Mouse (Mus musculus) intestine, embryonic 14.5 days (tissue): Measurements from ENCODE around the gene Mttp. TPM values are rescaled to one million over a fixed set of nuclear protein-coding genes. Genes with fewer than 3 reads are reported as not detected.

Experiments
- ATAC-seq: fragments of 200-750 bp; cut with Nextera tagmentation; replicated peaks from 2 replicates; pipeline ENCODE4 v1.8.0; 2017; ENCODE audit warnings: low read depth, moderate number of reproducible peaks, moderate TSS enrichment, moderate library complexity; ENCODE audit not compliant: low FRiP score, low TSS enrichment
- DNase-seq: peaks from one replicate; pipeline ENCODE4 v3.0.0-alpha.2; 2018; ENCODE audit warnings: low spot score
- H3K27ac ChIP-seq: fragments of 300-500 bp; sonication (generic); 2 replicates; pipeline ENCODE4 v1.5.1; 2014; ENCODE audit warnings: low read depth, mild to moderate bottlenecking, control low read depth
- H3K27me3 ChIP-seq: fragments of 300-500 bp; sonication (generic); replicated peaks from 2 replicates; pipeline ENCODE4 v1.6.1; 2014; ENCODE audit warnings: low read length, control low read depth; ENCODE audit not compliant: control insufficient read depth, insufficient read depth
- H3K36me3 ChIP-seq: fragments of 300-500 bp; sonication (generic); 2 replicates; pipeline ENCODE4 v1.6.1; 2014; ENCODE audit warnings: low read length, control low read depth; ENCODE audit not compliant: control insufficient read depth, insufficient read depth
- H3K4me1 ChIP-seq: fragments of 300-500 bp; sonication (generic); replicated peaks from 2 replicates; pipeline ENCODE4 v1.6.1; 2014; ENCODE audit warnings: low read length, control low read depth, mixed read lengths; ENCODE audit not compliant: control insufficient read depth, insufficient read depth
- H3K4me2 ChIP-seq: fragments of 300-500 bp; sonication (generic); 2 replicates; pipeline ENCODE4 v1.6.1; 2014; ENCODE audit warnings: low read length
- H3K4me3 ChIP-seq: fragments of 300-500 bp; sonication (generic); 2 replicates; pipeline ENCODE4 v1.5.1; 2014; ENCODE audit warnings: low read depth, low read length, control low read depth, mixed read lengths
- H3K9ac ChIP-seq: fragments of 300-500 bp; sonication (generic); 2 replicates; pipeline ENCODE4 v1.6.1; 2014; ENCODE audit warnings: mild to moderate bottlenecking, low read length
- H3K9me3 ChIP-seq: fragments of 300-500 bp; sonication (generic); 2 replicates; pipeline ENCODE4 v1.6.1; 2016; ENCODE audit warnings: low read length, control low read depth; ENCODE audit not compliant: control insufficient read depth
- WGBS: fragments of 180-500 bp; shearing (Covaris S2); extraction: QIAGEN DNeasy Blood & Tissue Kit; methylation state at CpG from one replicate; pipeline ENCODE4 v1.1.7; 2014; 5-methylcytosine and 5-hydroxymethylcytosine counted together
- polyA plus RNA-seq: library from polyadenylated mRNA; unstranded; fragments of >200 nt; fragmentation: Nextera tagmentation; extraction: Ambion mirVana; gene quantifications from 2 replicates; pipeline ENCODE4 v1.2.1, GENCODE M21; 2014

The Mttp gene
- polyA plus RNA-seq, 1 experiment from 2014 or later: 58.6 TPM

DNA sequence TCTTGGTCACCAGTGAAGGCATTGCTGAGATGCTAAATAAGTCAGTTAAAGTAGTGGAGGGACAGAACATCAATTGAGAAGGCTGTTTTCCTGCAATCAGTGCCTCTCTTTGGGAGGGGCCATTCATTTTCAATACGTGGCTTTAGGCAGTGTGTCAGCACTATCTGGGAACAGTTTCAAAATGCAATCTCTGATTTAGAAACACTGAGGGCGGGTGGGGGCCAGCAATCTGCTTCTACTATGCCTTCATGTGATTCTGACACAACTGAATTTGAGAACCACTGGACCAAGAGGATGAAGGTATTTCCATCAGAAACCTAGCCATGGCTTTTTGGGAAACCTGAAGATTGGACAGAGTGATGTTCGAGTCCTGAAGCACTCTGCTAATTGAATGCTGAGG is 49.5 kb downstream of the Mttp start:
- 76% methylated on average over 3 of the region's 3 CpGs for WGBS
- Histone ChIP-seq H3K27ac (no peak overlapping the region), H3K9me3 (no peaks in the 10 kb centered on the region), H3K27me3 (no peaks in the 10 kb centered on the region), H3K36me3 (no peaks in the 10 kb centered on the region), H3K4me3 (no peak overlapping the region), H3K4me2 (no peak overlapping the region), H3K9ac (no peak overlapping the region), H3K4me1 (no peaks in the 10 kb centered on the region)
- DNase-seq: peak; percentile 38
- no peak for ATAC-seq

DNA sequence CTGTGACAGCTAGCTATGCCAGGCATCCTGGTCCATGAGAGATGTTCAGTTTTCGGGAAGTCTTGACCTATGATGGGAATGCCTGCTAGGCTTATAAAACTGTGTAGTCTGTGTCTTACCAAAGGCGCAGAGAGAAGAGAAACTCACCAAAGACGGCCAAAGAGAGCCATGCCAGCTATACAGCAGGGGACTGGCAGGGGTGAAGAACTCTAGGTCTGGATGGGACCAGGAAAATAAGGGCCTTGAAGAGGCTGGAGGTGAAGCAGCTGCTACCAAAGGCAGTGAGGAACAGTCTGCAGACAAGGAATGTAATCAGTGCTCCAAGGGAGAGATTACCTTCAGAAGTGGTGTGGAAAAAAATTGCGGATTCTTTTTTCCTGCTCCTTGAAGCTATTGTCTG is 60.9 kb downstream of the Mttp start:
- no peak for DNase-seq
- ATAC-seq: no peak
- Histone ChIP-seq H3K27me3 (no peaks in the 10 kb centered on the region), H3K9ac (no peak overlapping the region), H3K36me3 (no peaks in the 10 kb centered on the region), H3K27ac (no peak overlapping the region), H3K4me1 (no peaks in the 10 kb centered on the region), H3K4me3 (no peak overlapping the region), H3K9me3 (no peaks in the 10 kb centered on the region), H3K4me2 (no peak overlapping the region)
- WGBS: 84% methylated on average over 4 of the region's 4 CpGs

DNA sequence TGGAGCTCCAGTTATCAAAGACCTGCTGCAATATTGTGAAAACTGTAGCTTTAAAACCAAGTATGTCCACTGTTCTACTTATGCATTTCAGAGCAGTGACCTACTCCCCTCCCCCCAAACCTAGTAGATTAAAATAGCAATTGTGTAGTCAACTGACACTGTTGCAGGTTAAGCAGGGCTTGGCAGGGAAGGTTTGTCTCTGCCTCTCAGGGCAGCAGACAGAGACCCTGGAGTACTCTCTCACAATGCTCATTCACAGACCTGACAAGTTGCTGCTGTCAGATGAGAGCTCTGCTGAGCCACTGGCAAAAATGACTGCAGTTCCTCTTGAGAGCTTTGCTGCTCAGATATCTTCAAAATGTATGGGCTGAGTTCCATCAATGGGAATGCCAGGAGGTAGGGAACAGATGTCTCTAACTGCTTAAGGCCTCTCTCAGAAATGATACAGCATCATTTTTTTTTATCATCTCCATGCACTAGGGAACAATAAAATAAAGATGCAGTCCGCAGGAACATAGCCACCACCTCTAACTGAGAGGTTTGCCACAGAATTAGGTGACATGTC is 61.6 kb downstream of the Mttp start:
- Histone ChIP-seq H3K4me2 (no peak overlapping the region), H3K9ac (no peak overlapping the region), H3K27ac (no peak overlapping the region), H3K36me3 (no peaks in the 10 kb centered on the region), H3K4me3 (no peak overlapping the region), H3K9me3 (no peaks in the 10 kb centered on the region), H3K4me1 (no peaks in the 10 kb centered on the region), H3K27me3 (no peaks in the 10 kb centered on the region)
- WGBS: 94% methylated on average over 1 of the region's 1 CpGs
- no peak for DNase-seq
- ATAC-seq: no peak

DNA sequence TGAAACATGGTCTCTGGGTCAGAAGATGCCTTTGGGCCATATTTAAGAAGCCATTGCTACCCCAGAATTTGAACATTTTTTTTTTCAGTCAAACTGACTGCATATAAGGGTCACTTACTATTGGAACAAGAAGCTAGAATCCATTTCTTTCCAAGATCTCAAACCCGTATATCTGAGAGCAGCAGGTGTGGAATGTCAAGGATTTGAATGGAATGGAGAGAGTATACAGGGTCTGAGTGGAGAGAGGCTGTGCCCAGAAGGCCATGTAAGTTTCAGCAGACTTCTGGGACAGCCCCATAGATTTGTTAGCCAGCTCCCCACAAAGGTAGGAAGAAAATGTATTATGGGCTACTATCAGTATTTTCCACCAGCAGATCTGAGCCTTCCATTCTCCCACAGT is 66.1 kb downstream of the Mttp start:
- no peaks in the 10 kb centered on the region for H3K9me3 ChIP-seq
- no peak overlapping the region for H3K4me3 ChIP-seq
- no peaks in the 10 kb centered on the region for H3K4me1 ChIP-seq
- ATAC-seq (no peak), DNase-seq (no peak)
- H3K4me2 ChIP-seq: no peak overlapping the region
- H3K27me3 ChIP-seq: no peaks in the 10 kb centered on the region
- H3K36me3 ChIP-seq: no peaks in the 10 kb centered on the region
- WGBS: 68% methylated on average over 1 of the region's 1 CpGs
- H3K9ac ChIP-seq: no peak overlapping the region
- no peak overlapping the region for H3K27ac ChIP-seq

DNA sequence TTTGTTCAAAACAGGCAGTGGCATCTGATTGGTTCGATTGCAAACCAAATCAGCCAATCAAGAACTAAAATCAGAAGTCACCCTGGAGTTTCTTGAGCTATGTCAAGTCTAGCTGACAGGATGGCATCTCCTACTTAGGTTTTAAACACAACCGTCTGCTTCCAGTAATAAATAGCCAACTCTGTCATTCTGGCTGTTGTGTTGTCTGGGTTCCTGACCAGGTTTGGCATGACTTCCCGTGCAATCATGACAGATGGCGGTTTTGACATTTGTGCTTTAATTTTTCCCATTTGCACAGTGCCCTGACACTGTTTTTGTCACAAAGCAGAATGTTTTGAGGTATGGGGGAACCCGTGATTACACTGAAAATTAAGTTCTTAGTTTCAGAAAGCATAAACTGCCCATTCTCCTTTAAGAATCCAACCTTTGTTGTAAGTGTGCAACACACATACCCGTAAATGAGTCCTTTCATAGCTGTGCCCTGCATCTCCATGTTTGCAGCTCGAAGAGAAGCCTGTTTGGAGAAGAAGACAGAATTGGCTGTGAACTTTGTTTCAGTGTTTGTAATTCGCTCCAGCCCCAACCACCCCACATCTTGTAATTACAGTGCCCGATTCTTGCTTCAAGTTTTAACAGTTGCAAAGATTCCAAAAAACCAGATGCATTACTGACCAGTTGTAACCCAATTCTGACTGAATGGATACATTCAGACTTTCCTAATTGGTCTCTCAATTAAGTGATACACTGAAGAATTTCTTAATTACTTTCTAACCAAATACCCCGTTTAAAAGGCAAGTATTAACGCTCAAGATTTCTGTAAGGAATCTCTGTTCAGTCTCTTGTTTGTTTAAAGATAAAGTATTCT is 67.1 kb downstream of the Mttp start:
- no peaks in the 10 kb centered on the region for H3K4me1 ChIP-seq
- 70% methylated on average over 11 of the region's 11 CpGs for WGBS
- no peak overlapping the region for H3K27ac ChIP-seq
- DNase-seq (no peak), ATAC-seq (no peak)
- H3K36me3 ChIP-seq: no peaks in the 10 kb centered on the region
- H3K4me3 ChIP-seq: no peak overlapping the region
- H3K9me3 ChIP-seq: no peaks in the 10 kb centered on the region
- no peak overlapping the region for H3K4me2 ChIP-seq
- H3K27me3 ChIP-seq: no peaks in the 10 kb centered on the region
- no peak overlapping the region for H3K9ac ChIP-seq

DNA sequence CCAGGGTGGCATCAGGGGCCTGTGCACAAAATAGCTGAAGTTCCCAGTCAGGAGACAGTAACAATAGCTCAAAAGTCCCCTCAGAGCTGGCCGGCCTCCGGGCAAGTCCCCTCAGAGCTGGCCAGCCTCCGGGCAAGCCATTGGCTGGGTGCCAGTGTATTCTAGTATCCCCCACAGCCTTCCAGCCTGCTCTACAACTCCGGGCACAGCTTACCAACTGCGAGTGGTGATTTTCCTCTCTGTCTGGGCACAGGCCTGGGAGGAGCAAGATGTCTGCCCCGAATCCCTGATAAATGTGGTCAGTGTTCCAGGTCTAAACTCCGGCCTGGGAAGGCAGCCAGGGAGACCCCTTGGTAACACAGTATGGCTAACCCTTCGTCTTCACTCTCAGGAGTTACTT is 69.6 kb downstream of the Mttp start:
- Histone ChIP-seq H3K4me2 (no peak overlapping the region), H3K27me3 (no peaks in the 10 kb centered on the region), H3K4me1 (no peaks in the 10 kb centered on the region), H3K9me3 (no peaks in the 10 kb centered on the region), H3K9ac (no peak overlapping the region), H3K36me3 (no peaks in the 10 kb centered on the region), H3K4me3 (no peak overlapping the region), H3K27ac (no peak overlapping the region)
- 72% methylated on average over 8 of the region's 8 CpGs for WGBS
- no peak for ATAC-seq
- DNase-seq: no peak

DNA sequence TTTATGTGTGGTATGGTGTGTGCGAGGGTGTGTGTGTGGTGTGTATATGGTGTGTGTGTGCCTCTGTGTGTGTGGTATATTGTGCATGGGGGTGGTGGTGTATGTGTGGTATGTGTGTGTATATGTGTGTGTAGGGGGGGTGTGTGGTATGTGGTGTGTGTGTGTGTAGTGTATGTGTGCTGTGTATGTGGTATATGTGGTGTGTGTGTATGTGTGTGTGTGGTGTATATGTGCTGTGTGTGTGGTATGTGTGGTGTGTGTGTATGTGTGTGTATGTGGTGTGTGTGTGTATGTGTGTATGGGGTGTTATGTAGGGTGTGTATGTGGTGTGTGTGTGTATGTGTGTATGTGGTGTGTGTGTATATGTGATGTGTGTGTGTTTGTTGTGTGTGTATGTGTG is 70.6 kb downstream of the Mttp start:
- 96% methylated on average over 1 of the region's 1 CpGs for WGBS
- no peaks in the 10 kb centered on the region for H3K27me3 ChIP-seq
- H3K4me2 ChIP-seq: no peak overlapping the region
- H3K27ac ChIP-seq: no peak overlapping the region
- ATAC-seq (no peak), DNase-seq (no peak)
- no peaks in the 10 kb centered on the region for H3K9me3 ChIP-seq
- H3K36me3 ChIP-seq: no peaks in the 10 kb centered on the region
- H3K9ac ChIP-seq: no peak overlapping the region
- H3K4me3 ChIP-seq: no peak overlapping the region
- H3K4me1 ChIP-seq: no peaks in the 10 kb centered on the region

DNA sequence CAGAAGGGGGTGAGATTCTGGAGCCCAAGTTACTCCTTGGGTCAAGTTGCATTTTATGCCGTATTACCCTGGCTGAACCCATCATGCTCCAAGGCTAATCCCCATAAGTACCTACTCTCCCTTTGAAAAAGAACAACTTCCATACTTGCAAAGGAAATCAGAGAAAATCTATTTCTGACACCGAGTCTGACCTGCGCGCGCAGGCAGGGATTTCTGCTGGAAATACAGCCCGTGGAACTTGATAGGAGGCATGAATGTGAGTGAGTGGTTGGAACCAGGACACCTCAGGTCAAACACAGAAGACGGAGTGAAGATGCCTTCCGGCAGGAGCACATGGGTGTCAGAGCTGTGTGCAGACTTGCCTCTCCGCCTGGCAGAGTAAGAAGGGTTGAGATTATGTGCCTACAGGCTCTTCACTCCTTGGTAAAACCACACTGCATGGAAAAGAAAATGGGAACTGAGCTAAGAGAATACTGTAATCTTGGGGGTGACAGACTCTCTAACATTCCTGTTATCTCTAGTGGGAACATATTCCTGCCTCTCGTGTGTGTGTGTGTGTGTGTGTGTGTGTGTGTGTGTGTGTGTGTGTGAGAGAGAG is 73.2 kb downstream of the Mttp start:
- Histone ChIP-seq H3K4me2 (no peak overlapping the region), H3K9me3 (no peaks in the 10 kb centered on the region), H3K36me3 (no peaks in the 10 kb centered on the region), H3K4me3 (no peak overlapping the region), H3K27me3 (no peaks in the 10 kb centered on the region), H3K9ac (no peak overlapping the region), H3K4me1 (no peaks in the 10 kb centered on the region), H3K27ac (no peak overlapping the region)
- DNase-seq (no peak), ATAC-seq (no peak)
- 80% methylated on average over 10 of the region's 10 CpGs for WGBS
